17 mouse cellular contexts compared by ENCODE assay signal in genomic region chr7:99146906-99147305, GRCm38 (mm10). TPM values are rescaled to one million over a fixed set of nuclear protein-coding genes. Genes with fewer than 3 reads are reported as not detected.
DNase-seq lines count a peak whose midpoint lies in the region; ATAC-seq and TF ChIP-seq lines count a peak whose summit lies in the region.
"Had no signal": no experiment of that assay in that cellular context is flagged by ENCODE, and none has a peak within 500 bp of the region (broad histone marks: within the 10 kb centered on the region; RNA-seq: fewer than 3 reads in every experiment).

No protein-coding gene starts in this region.

- ATAC-seq in liver, embryonic 11.5 days (replicated peaks; ENCODE audit: low FRiP score), result no peak
- no peak for ATAC-seq in liver, embryonic 12.5 days
- ATAC-seq in hematopoietic stem cell, adult 5-6 weeks (replicated peaks in 1 of 2; ENCODE audit: insufficient read depth in 1 of 2, low FRiP score in 2 of 2, low TSS enrichment in 1 of 2, low read depth in 1 of 2, poor library complexity in 2 of 2, severe bottlenecking in 2 of 2), result peak; percentile 25 to 49; a peak in 2 of 4 replicates
- ATAC-seq in monocyte, adult 5-6 weeks (replicated peaks; ENCODE audit: insufficient number of reproducible peaks, low FRiP score, low TSS enrichment, poor library complexity, severe bottlenecking), result peak; percentile 65
- ATAC-seq in midbrain, embryonic 13.5 days, result no peak
- ATAC-seq in CD4-positive, CD25-positive, alpha-beta regulatory T cell, adult 4 months, result no peak
- ATAC-seq: intestine, embryonic 16.5 days had no signal

- no peak for TF ChIP-seq CTCF in layer of hippocampus, adult 2 months (conservative IDR thresholded peaks at IDR 0.05)

- no peak overlapping the region for H3K4me2 ChIP-seq in liver, embryonic 11.5 days
- no peak overlapping the region for H3K4me2 ChIP-seq in liver, embryonic 12.5 days
- H3K4me2 ChIP-seq in midbrain, embryonic 13.5 days (replicated peaks), result no peak overlapping the region
- H3K4me2 ChIP-seq: hindbrain, embryonic 15.5 days; neural tube, embryonic 13.5 days had no signal

- H3K36me3 ChIP-seq in liver, embryonic 11.5 days (ENCODE audit: control insufficient read depth, insufficient read depth, low read length), result no peaks in the 10 kb centered on the region
- H3K36me3 ChIP-seq in liver, embryonic 12.5 days, result no peaks in the 10 kb centered on the region
- H3K36me3 ChIP-seq in midbrain, embryonic 13.5 days, result no peaks in the 10 kb centered on the region
- H3K36me3 ChIP-seq: heart, embryonic 10.5 days; hindbrain, embryonic 15.5 days; neural tube, embryonic 13.5 days had no signal

- DNase-seq in liver, embryonic 11.5 days (ENCODE audit: low spot score), result no peak
- peak; percentile 64 for DNase-seq in thymus, postnatal 0 days (ENCODE audit: low spot score)
- DNase-seq in layer of hippocampus, adult 2 months (ENCODE audit: low spot score in 2 of 2), result no peak
- DNase-seq: adrenal gland, postnatal 36 days; cerebellum, postnatal 14 days; heart, postnatal 10 days; kidney, postnatal 4 days had no signal

- no peaks in the 10 kb centered on the region for H3K9me3 ChIP-seq in liver, embryonic 11.5 days (ENCODE audit: control insufficient read depth, low read length)
- H3K9me3 ChIP-seq in liver, embryonic 12.5 days (replicated peaks), result no peaks in the 10 kb centered on the region
- no peaks in the 10 kb centered on the region for H3K9me3 ChIP-seq in midbrain, embryonic 13.5 days
- H3K9me3 ChIP-seq: heart, embryonic 10.5 days; hindbrain, embryonic 15.5 days; neural tube, embryonic 13.5 days had no signal

- no peak overlapping the region for H3K27ac ChIP-seq in liver, embryonic 11.5 days (ENCODE audit: low read depth, low read length)
- H3K27ac ChIP-seq in liver, embryonic 12.5 days, result no peak overlapping the region
- H3K27ac ChIP-seq in layer of hippocampus, adult 2 months, result no peak overlapping the region
- no peak overlapping the region for H3K27ac ChIP-seq in midbrain, embryonic 13.5 days
- H3K27ac ChIP-seq: hindbrain, embryonic 15.5 days; neural tube, embryonic 13.5 days; stomach, postnatal 0 days had no signal

- no peaks in the 10 kb centered on the region for H3K27me3 ChIP-seq in liver, embryonic 11.5 days (replicated peaks; ENCODE audit: control insufficient read depth, insufficient read depth, low read length)
- no peaks in the 10 kb centered on the region for H3K27me3 ChIP-seq in liver, embryonic 12.5 days (replicated peaks)
- H3K27me3 ChIP-seq in midbrain, embryonic 13.5 days, result no peaks in the 10 kb centered on the region
- H3K27me3 ChIP-seq: hindbrain, embryonic 15.5 days; neural tube, embryonic 13.5 days had no signal

- 0 out of 2 replicates have a peak overlapping the region, but pooled peaks have one; percentile 5 for H3K9ac ChIP-seq in liver, embryonic 11.5 days (ENCODE audit: low read depth, low read length)
- H3K9ac ChIP-seq in liver, embryonic 12.5 days, result no peak overlapping the region
- H3K9ac ChIP-seq in midbrain, embryonic 13.5 days (replicated peaks), result no peak overlapping the region
- H3K9ac ChIP-seq: hindbrain, embryonic 15.5 days; neural tube, embryonic 13.5 days had no signal

- WGBS in liver, embryonic 11.5 days, result 59% methylated on average over 7 of the region's 7 CpGs
- whole genome bisulfite sequencing in liver, embryonic 12.5 days (ENCODE audit: insufficient replicate concordance), result 34% methylated on average over 7 of the region's 7 CpGs
- WGBS in midbrain, embryonic 13.5 days, result 80% methylated on average over 7 of the region's 7 CpGs

- H3K4me1 ChIP-seq in liver, embryonic 11.5 days (replicated peaks; ENCODE audit: control insufficient read depth, insufficient read depth, low read length), result 0 out of 2 replicates have a peak, but pooled peaks cover 3% of the 10 kb centered on the region
- H3K4me1 ChIP-seq in liver, embryonic 12.5 days, result peaks cover 20% of the 10 kb centered on the region
- H3K4me1 ChIP-seq in midbrain, embryonic 13.5 days (replicated peaks), result peaks cover 6% of the 10 kb centered on the region

- no peak overlapping the region for H3K4me3 ChIP-seq in liver, embryonic 11.5 days (ENCODE audit: low read depth, low read length)
- no peak overlapping the region for H3K4me3 ChIP-seq in liver, embryonic 12.5 days
- H3K4me3 ChIP-seq in layer of hippocampus, adult 2 months, result no peak overlapping the region
- no peak overlapping the region for H3K4me3 ChIP-seq in midbrain, embryonic 13.5 days (replicated peaks)
- H3K4me3 ChIP-seq: heart, embryonic 10.5 days; hindbrain, embryonic 15.5 days; neural tube, embryonic 13.5 days had no signal

RNA-seq across cellular contexts. Expression of gene Uvrag, which starts 6.0 kb away (rescaled TPM):
- 14.5 and 16.2 TPM in 2 replicates for polyA plus RNA-seq in liver, embryonic 11.5 days (2014; fragmentation: Nextera tagmentation; extraction: Ambion mirVana)
- polyA plus RNA-seq in liver, embryonic 12.5 days (2016; fragmentation: Nextera tagmentation; extraction: Ambion mirVana), result 13.5 and 15.1 TPM in 2 replicates
- 34.4 and 39.3 TPM in 2 replicates for total RNA-seq in hematopoietic stem cell, adult 5-6 weeks (2017)
- total RNA-seq in monocyte, adult 5-6 weeks (2017), result 90.8 to 94.9 TPM (median 92.1 TPM) in 3 replicates
- polyA plus RNA-seq in thymus, postnatal 0 days (2015; fragmentation: Nextera tagmentation; extraction: Ambion mirVana), result 25.8 and 30.9 TPM in 2 replicates
- total RNA-seq in layer of hippocampus, adult 2 months (2021), result 10 to 100 TPM; 48.9 to 52.4 TPM
- 13.1 and 16.3 TPM in 2 replicates for polyA plus RNA-seq in midbrain, embryonic 13.5 days (2015; fragmentation: Nextera tagmentation; extraction: Ambion mirVana)
- polyA plus RNA-seq in CD4-positive, CD25-positive, alpha-beta regulatory T cell, adult 4 months (2017; shearing (Covaris generic)), result 1 to 10 TPM; 5.7 to 9.5 TPM

RNA-seq across cellular contexts. Expression of gene Dgat2, which starts 35.6 kb away (rescaled TPM):
- polyA plus RNA-seq in liver, embryonic 11.5 days (2014; fragmentation: Nextera tagmentation; extraction: Ambion mirVana), result 59.9 and 60.1 TPM in 2 replicates
- 57.5 and 59.3 TPM in 2 replicates for polyA plus RNA-seq in liver, embryonic 12.5 days (2016; fragmentation: Nextera tagmentation; extraction: Ambion mirVana)
- 0.69 and 5.9 TPM in 2 replicates for total RNA-seq in hematopoietic stem cell, adult 5-6 weeks (2017)
- total RNA-seq in monocyte, adult 5-6 weeks (2017), result 5.5 to 19.7 TPM (median 8.6 TPM) in 3 replicates
- 6.6 and 7.2 TPM in 2 replicates for polyA plus RNA-seq in thymus, postnatal 0 days (2015; fragmentation: Nextera tagmentation; extraction: Ambion mirVana)
- 100 to 1,000 TPM; 111 TPM for total RNA-seq in layer of hippocampus, adult 2 months (2021)
- 11.1 and 12.8 TPM in 2 replicates for polyA plus RNA-seq in midbrain, embryonic 13.5 days (2015; fragmentation: Nextera tagmentation; extraction: Ambion mirVana)
- 1 to 10 TPM; 3.1 to 4.4 TPM for polyA plus RNA-seq in CD4-positive, CD25-positive, alpha-beta regulatory T cell, adult 4 months (2017; shearing (Covaris generic))

Comparison
In these comparisons a context has a peak if more than half of its experiments do, and no peak if none do; other contexts are left out.
1. ATAC-seq: peak in hematopoietic stem cell, adult 5-6 weeks (2 of 2) and monocyte, adult 5-6 weeks (single experiment); none in liver, embryonic 11.5 days (single experiment), liver, embryonic 12.5 days (single experiment), midbrain, embryonic 13.5 days (single experiment) and CD4-positive, CD25-positive, alpha-beta regulatory T cell, adult 4 months (single experiment).